Mouse (Mus musculus) CH12.LX (cell line): ENCODE measurements around the gene Slc39a5. TPM values are rescaled to one million over a fixed set of nuclear protein-coding genes. Genes with fewer than 3 reads are reported as not detected.

Experiments
- DNase-seq: peaks from one replicate; pipeline ENCODE4 v3.0.0-alpha.2; 2013; ENCODE audit errors: extremely low read depth
- H3K27ac ChIP-seq: 2 replicates; pipeline ENCODE4 v1.5.1; 2012; ENCODE audit warnings: low read depth, mild to moderate bottlenecking, control low read depth, moderate library complexity; ENCODE audit not compliant: insufficient read depth
- H3K27me3 ChIP-seq: replicated peaks from 2 replicates; pipeline ENCODE3; 2012; ENCODE audit warnings: inconsistent platforms
- H3K36me3 ChIP-seq, 2 experiments: replicated peaks in 1 of 2; 2 replicates each; pipeline versions ENCODE3 to v1.6.1; 2012; ENCODE audit warnings: inconsistent platforms in 1 of 2, low read length in 1 of 2, mild to moderate bottlenecking in 1 of 2, mixed read lengths in 1 of 2, moderate library complexity in 1 of 2; ENCODE audit not compliant: control insufficient read depth in 1 of 2, insufficient read depth in 1 of 2
- H3K4me1 ChIP-seq, 2 experiments: 2 replicates each; pipeline ENCODE4 v1.6.1; 2012; ENCODE audit warnings: inconsistent platforms in 1 of 2, moderate library complexity in 1 of 2; ENCODE audit not compliant: insufficient read depth in 2 of 2, control insufficient read depth in 1 of 2
- H3K4me2 ChIP-seq: 2 replicates; pipeline ENCODE4 v1.6.1; 2012; ENCODE audit warnings: low read depth, mild to moderate bottlenecking, control low read depth; ENCODE audit not compliant: poor library complexity, insufficient read depth, severe bottlenecking
- H3K4me3 ChIP-seq, 3 experiments: fragments of 150-350 bp in 1 of 3; sonication (generic) in 1 of 3; replicated peaks in 1 of 3; 2 replicates each; pipeline versions ENCODE3 to v1.5.1; 2011 to 2012; ENCODE audit warnings: low read depth in 2 of 3, low read length in 2 of 3, mild to moderate bottlenecking in 2 of 3, moderate library complexity in 2 of 3, control low read depth in 1 of 3, improper control_type of control experiment in 1 of 3, inconsistent platforms in 1 of 3, mixed read lengths in 1 of 3; ENCODE audit not compliant: poor library complexity in 1 of 3
- H3K79me2 ChIP-seq: replicated peaks from 2 replicates; pipeline ENCODE4 v1.6.1; 2012; ENCODE audit warnings: mild to moderate bottlenecking, moderate library complexity; ENCODE audit not compliant: control insufficient read depth, poor library complexity, insufficient read depth, severe bottlenecking; ENCODE audit errors: extremely low read depth
- H3K9ac ChIP-seq: 2 replicates; pipeline ENCODE4 v1.6.1; 2012; ENCODE audit warnings: low read depth, mild to moderate bottlenecking, control low read depth, moderate library complexity; ENCODE audit not compliant: insufficient read depth
- H3K9me3 ChIP-seq: replicated peaks from 2 replicates; pipeline ENCODE3; 2012; ENCODE audit warnings: low read length, inconsistent platforms, mixed read lengths
- BHLHE40 ChIP-seq: IDR thresholded peaks from 2 replicates; pipeline ENCODE4 v1.6.1; 2011; ENCODE audit warnings: mild to moderate bottlenecking, low read depth, low read length, improper control_type of control experiment
- E2F4 ChIP-seq: IDR thresholded peaks from 2 replicates; pipeline ENCODE4 v1.6.1; 2011; ENCODE audit warnings: low read depth, low read length, improper control_type of control experiment; ENCODE audit not compliant: insufficient replicate concordance
- ELF1 ChIP-seq: IDR thresholded peaks from 2 replicates; pipeline ENCODE4 v1.6.1; 2014; ENCODE audit warnings: low read depth, mild to moderate bottlenecking, inconsistent platforms, low read length, improper control_type of control experiment
- EP300 ChIP-seq: IDR thresholded peaks from 2 replicates; pipeline ENCODE4 v1.6.1; 2011; ENCODE audit warnings: low read length, improper control_type of control experiment
- GABPA ChIP-seq: IDR thresholded peaks from 2 replicates; pipeline ENCODE4 v1.6.1; 2012; ENCODE audit warnings: low read depth, low read length, improper control_type of control experiment, inconsistent platforms; ENCODE audit not compliant: insufficient replicate concordance
- HCFC1 ChIP-seq: IDR thresholded peaks from 2 replicates; pipeline ENCODE4 v1.6.1; 2012; ENCODE audit warnings: low read depth, mild to moderate bottlenecking, inconsistent platforms, low read length, improper control_type of control experiment
- IRF4 ChIP-seq: IDR thresholded peaks from 2 replicates; pipeline ENCODE4 v1.6.1; 2014; ENCODE audit warnings: low read depth, mild to moderate bottlenecking, inconsistent platforms, low read length, improper control_type of control experiment
- JUN ChIP-seq: IDR thresholded peaks from 2 replicates; pipeline ENCODE4 v1.6.1; 2011; ENCODE audit warnings: low read depth, mild to moderate bottlenecking, low read length, improper control_type of control experiment, moderate library complexity; ENCODE audit not compliant: insufficient read depth
- JUND ChIP-seq: conservative IDR thresholded peaks from 2 replicates; pipeline ENCODE4 v1.6.1; 2011; ENCODE audit warnings: low read depth, low read length, improper control_type of control experiment
- KAT2A ChIP-seq: IDR thresholded peaks from 2 replicates; pipeline ENCODE4 v1.6.1; 2012; ENCODE audit warnings: low read length, improper control_type of control experiment, inconsistent platforms; ENCODE audit not compliant: insufficient replicate concordance
- MAFK ChIP-seq: IDR thresholded peaks from 2 replicates; pipeline ENCODE4 v1.6.1; 2011; ENCODE audit warnings: low read length, improper control_type of control experiment; ENCODE audit not compliant: insufficient replicate concordance
- MAX ChIP-seq: IDR thresholded peaks from 2 replicates; pipeline ENCODE4 v1.6.1; 2011; ENCODE audit warnings: low read length, improper control_type of control experiment
- POLR2AphosphoS2 ChIP-seq: IDR thresholded peaks from 2 replicates; pipeline ENCODE4 v1.6.1; 2011; ENCODE audit warnings: low read depth, low read length, improper control_type of control experiment
- RAD21 ChIP-seq: IDR thresholded peaks from 2 replicates; pipeline ENCODE4 v1.6.1; 2011; ENCODE audit warnings: low read depth, mild to moderate bottlenecking, low read length, improper control_type of control experiment, moderate library complexity
- RCOR1 ChIP-seq: conservative IDR thresholded peaks from 2 replicates; pipeline ENCODE4 v1.6.1; 2012; ENCODE audit warnings: low read depth, mild to moderate bottlenecking, inconsistent platforms, low read length, improper control_type of control experiment
- SIN3A ChIP-seq: IDR thresholded peaks from 2 replicates; pipeline ENCODE4 v1.6.1; 2012; ENCODE audit warnings: low read length, improper control_type of control experiment, inconsistent platforms
- SMC3 ChIP-seq: IDR thresholded peaks from 2 replicates; pipeline ENCODE4 v1.6.1; 2011; ENCODE audit warnings: low read depth, low read length, improper control_type of control experiment
- UBTF ChIP-seq: IDR thresholded peaks from 2 replicates; pipeline ENCODE4 v1.6.1; 2012; ENCODE audit warnings: low read depth, mild to moderate bottlenecking, inconsistent platforms, low read length, improper control_type of control experiment, moderate library complexity
- USF2 ChIP-seq: conservative IDR thresholded peaks from 2 replicates; pipeline ENCODE4 v1.6.1; 2011; ENCODE audit warnings: low read depth, low read length, improper control_type of control experiment
- ZKSCAN1 ChIP-seq: IDR thresholded peaks from 2 replicates; pipeline ENCODE4 v1.6.1; 2012; ENCODE audit warnings: low read depth, inconsistent platforms, low read length, improper control_type of control experiment, borderline replicate concordance
- dilution Hi-C: fragments of 300-500 bp; cut with MboI; formaldehyde crosslinking; loops from 2 replicates; pipeline ENCODE4 v1.14.3; 2020; ENCODE audit warnings: low sequenced_read_pairs; ENCODE audit not compliant: extremely low pct_unique_long_range_greater_than_20kb, extremely low pct_ligation_motif_present
- in situ Hi-C: fragments of 300-500 bp; cut with MboI; formaldehyde crosslinking; loops from 3 replicates; pipeline ENCODE4 v1.14.3; 2019; ENCODE audit warnings: low sequenced_read_pairs, low pct_ligation_motif_present, low pct_unique_long_range_greater_than_20kb, mixed read lengths
- polyA plus RNA-seq: library from polyadenylated mRNA; unstranded; fragments of >175 nt; gene quantifications from 2 replicates; pipeline ENCODE4 v1.2.1, GENCODE M21; 2012; ENCODE audit warnings: low read depth; ENCODE audit not compliant: insufficient read length
- total RNA-seq, 2 experiments: library from RNA; depleted of rRNA; stranded (reverse); fragments of 300-350 nt in 1 of 2; fragments of >200 nt in 1 of 2; gene quantifications; 2 replicates each; pipeline ENCODE4 v1.2.3; 2012 to 2014

Slc39a5 gene
- total and polyA plus RNA-seq, 3 experiments, result 0.11 TPM; not detected in 2

GRCm38 (mm10) chr10:128389570-128389969 lies 11.5 kb downstream of the Slc39a5 start:
- DNase-seq, result no peak
- Histone ChIP-seq H3K36me3 (peaks cover 81 to 98% of the 10 kb centered on the region in 2 experiments), H3K9me3 (no peaks in the 10 kb centered on the region), H3K9ac (no peak overlapping the region), H3K4me1 (peaks cover 3 to 23% of the 10 kb centered on the region in 2 experiments; a peak in 3 of 4 replicates), H3K4me2 (no peak overlapping the region), H3K4me3 (no peak overlapping the region), H3K27ac (no peak overlapping the region)
- dilution Hi-C loops, result no loop called here
- no peak for TF ChIP-seq EP300
- no peak for TF ChIP-seq SMC3
- no peak for TF ChIP-seq E2F4
- no peak for TF ChIP-seq JUND
- no peak for TF ChIP-seq POLR2AphosphoS2
- TF ChIP-seq IRF4, result no peak
- no peak for TF ChIP-seq KAT2A
- no peak for TF ChIP-seq JUN
- TF ChIP-seq MAX, result no peak
- TF ChIP-seq GABPA, result no peak
- no peak for TF ChIP-seq RAD21
- no peak for TF ChIP-seq ZKSCAN1
- no peak for TF ChIP-seq ELF1
- TF ChIP-seq HCFC1, result no peak
- TF ChIP-seq, all 38 proteins: peak for 0
- no peaks in the 10 kb centered on the region for H3K79me2 ChIP-seq
- in situ Hi-C loops, result no loop called here
- no peaks in the 10 kb centered on the region for H3K27me3 ChIP-seq

DNA sequence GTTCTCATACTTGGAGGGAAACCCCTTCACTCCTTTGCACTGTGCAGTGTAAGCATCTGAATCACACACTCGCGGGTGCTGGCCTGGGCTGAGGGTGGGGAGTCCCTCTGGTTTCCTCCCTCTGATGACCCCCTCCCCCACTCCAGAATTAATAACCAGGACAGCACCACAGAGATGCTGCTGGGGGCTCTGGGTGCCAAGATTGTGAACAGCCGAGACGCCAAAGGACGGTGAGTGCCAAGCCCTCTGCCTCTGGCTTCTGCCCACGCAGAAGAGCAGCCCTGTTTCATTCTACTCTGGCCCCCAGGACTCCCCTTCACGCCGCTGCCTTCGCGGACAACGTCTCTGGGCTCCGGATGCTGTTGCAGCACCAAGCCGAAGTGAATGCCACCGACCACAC lies 12.1 kb downstream of the Slc39a5 start:
- Histone ChIP-seq H3K4me3 (no peak overlapping the region), H3K9ac (no peak overlapping the region), H3K9me3 (no peaks in the 10 kb centered on the region), H3K4me1 (peaks cover 3 to 23% of the 10 kb centered on the region in 2 experiments; a peak in 3 of 4 replicates), H3K36me3 (peaks cover 83 to 98% of the 10 kb centered on the region in 2 experiments), H3K79me2 (no peaks in the 10 kb centered on the region), H3K4me2 (no peak overlapping the region), H3K27ac (no peak overlapping the region), H3K27me3 (no peaks in the 10 kb centered on the region)
- dilution Hi-C loops (no loop called here), in situ Hi-C loops (no loop called here)
- TF ChIP-seq UBTF, result no peak
- TF ChIP-seq MAFK, result no peak
- no peak for TF ChIP-seq RCOR1
- TF ChIP-seq BHLHE40, result no peak
- no peak for TF ChIP-seq SIN3A
- no peak for TF ChIP-seq USF2
- DNase-seq, result no peak
